11 mouse cellular contexts compared by ENCODE assay signal in the genomic region with DNA sequence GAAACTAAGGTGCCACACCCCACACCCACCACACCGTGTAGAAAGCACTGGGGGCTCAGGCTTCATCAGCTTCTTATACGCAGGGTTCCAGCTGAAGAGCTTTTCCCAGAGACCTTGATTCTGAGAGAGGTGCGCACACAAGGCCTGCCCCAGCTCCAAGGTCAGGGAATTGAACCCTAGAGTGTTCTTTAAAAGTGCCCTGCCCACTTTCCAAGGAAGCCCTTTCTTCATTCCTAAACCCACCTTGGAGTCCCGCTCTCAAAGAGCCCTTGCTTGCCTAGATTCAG. TPM values are rescaled to one million over a fixed set of nuclear protein-coding genes. Genes with fewer than 3 reads are reported as not detected.
DNase-seq lines count a peak whose midpoint lies in the region; ATAC-seq and TF ChIP-seq lines count a peak whose summit lies in the region.
"Had no signal": no experiment of that assay in that cellular context is flagged by ENCODE, and none has a peak within 500 bp of the region (broad histone marks: within the 10 kb centered on the region; RNA-seq: fewer than 3 reads in every experiment).

No protein-coding gene starts in this region.

- H3K9ac ChIP-seq in heart, embryonic 11.5 days (ENCODE audit: low read depth, low read length): peak overlapping the region; percentile 66
- peak overlapping the region; percentile 9; the same call in 1 of the 2 replicates for H3K9ac ChIP-seq in midbrain, embryonic 11.5 days (ENCODE audit: low read length)
- no peak overlapping the region for H3K9ac ChIP-seq in midbrain, postnatal 0 days (replicated peaks; ENCODE audit: low read length, poor library complexity, severe bottlenecking)
- H3K9ac ChIP-seq: liver, embryonic 14.5 days had no signal

- no peaks in the 10 kb centered on the region for H3K27me3 ChIP-seq in heart, embryonic 11.5 days (ENCODE audit: control insufficient read depth, insufficient read depth, low read length)
- H3K27me3 ChIP-seq in midbrain, embryonic 11.5 days (ENCODE audit: control insufficient read depth, insufficient read depth, low read length): no peaks in the 10 kb centered on the region
- no peaks in the 10 kb centered on the region for H3K27me3 ChIP-seq in midbrain, postnatal 0 days (ENCODE audit: insufficient read depth, low read length)
- H3K27me3 ChIP-seq in limb, embryonic 10.5 days (ENCODE audit: low read depth, poor library complexity, severe bottlenecking): no peaks in the 10 kb centered on the region

- peaks cover 36% of the 10 kb centered on the region for H3K4me1 ChIP-seq in heart, embryonic 11.5 days (ENCODE audit: control insufficient read depth, insufficient read depth, low read length)
- H3K4me1 ChIP-seq in midbrain, embryonic 11.5 days (ENCODE audit: control insufficient read depth, insufficient read depth, low read length): peaks cover 33% of the 10 kb centered on the region
- no peaks in the 10 kb centered on the region for H3K4me1 ChIP-seq in midbrain, postnatal 0 days (ENCODE audit: insufficient read depth, low read length)
- H3K4me1 ChIP-seq in limb, embryonic 10.5 days: peaks cover 58% of the 10 kb centered on the region

- no peaks in the 10 kb centered on the region for H3K36me3 ChIP-seq in heart, embryonic 11.5 days (ENCODE audit: control insufficient read depth, insufficient read depth, low read length)
- H3K36me3 ChIP-seq in midbrain, embryonic 11.5 days (ENCODE audit: control insufficient read depth, insufficient read depth, low read length): no peaks in the 10 kb centered on the region
- no peaks in the 10 kb centered on the region for H3K36me3 ChIP-seq in midbrain, postnatal 0 days (ENCODE audit: insufficient read depth, low read length)
- H3K36me3 ChIP-seq in limb, embryonic 10.5 days: no peaks in the 10 kb centered on the region

- 44% methylated on average over 4 of the region's 4 CpGs for WGBS in heart, embryonic 11.5 days (ENCODE audit: insufficient replicate concordance)
- WGBS in midbrain, embryonic 11.5 days: 27% methylated on average over 4 of the region's 4 CpGs
- WGBS in midbrain, postnatal 0 days: 62% methylated on average over 4 of the region's 4 CpGs
- 46% methylated on average over 4 of the region's 4 CpGs for WGBS in limb, embryonic 10.5 days

- H3K4me3 ChIP-seq in heart, embryonic 11.5 days (ENCODE audit: low read depth, low read length): no peak overlapping the region
- H3K4me3 ChIP-seq in midbrain, embryonic 11.5 days (ENCODE audit: low read depth, low read length): no peak overlapping the region
- no peak overlapping the region for H3K4me3 ChIP-seq in midbrain, postnatal 0 days (ENCODE audit: low read depth, low read length)
- H3K4me3 ChIP-seq in limb, embryonic 10.5 days: peak overlapping the region; percentile 30; the same call in 1 of the 2 replicates
- H3K4me3 ChIP-seq: erythroblast, embryonic 14.5 days had no signal

- no peak for DNase-seq in heart, adult 18-20 months
- DNase-seq in midbrain, embryonic 11.5 days (ENCODE audit: low spot score, missing footprints): peak; percentile 90
- no peak for DNase-seq in midbrain, postnatal 0 days (ENCODE audit: low spot score)
- DNase-seq in limb, embryonic 10.5 days (ENCODE audit: low spot score): no peak
- no peak for DNase-seq in layer of hippocampus, postnatal 36 days
- DNase-seq in cerebellum, adult 9-10 months: no peak
- DNase-seq: adrenal gland, postnatal 14 days had no signal

- no peak for ATAC-seq in heart, embryonic 11.5 days (replicated peaks; ENCODE audit: insufficient number of reproducible peaks, low FRiP score, low TSS enrichment)
- ATAC-seq in midbrain, embryonic 11.5 days (ENCODE audit: low FRiP score): 0 out of 2 replicates have a peak, but pooled peaks have one; percentile 8
- ATAC-seq in midbrain, postnatal 0 days (ENCODE audit: low FRiP score): no peak
- ATAC-seq in activated CD4-positive, CD25-positive, alpha-beta regulatory T cell, adult 4 months: no peak

- H3K27ac ChIP-seq in heart, embryonic 11.5 days (ENCODE audit: low read depth, low read length): peak overlapping the region; percentile 95
- H3K27ac ChIP-seq in midbrain, embryonic 11.5 days (ENCODE audit: low read depth, low read length): peak overlapping the region; percentile 77
- no peak overlapping the region for H3K27ac ChIP-seq in midbrain, postnatal 0 days (ENCODE audit: low read depth, low read length)
- H3K27ac ChIP-seq in limb, embryonic 10.5 days: peak overlapping the region; percentile 93
- H3K27ac ChIP-seq: liver, embryonic 14.5 days had no signal

- TF ChIP-seq CTCF in midbrain, postnatal 0 days (IDR thresholded peaks at IDR 0.05): no peak

- peak overlapping the region; percentile 46 for H3K4me2 ChIP-seq in heart, embryonic 11.5 days
- H3K4me2 ChIP-seq in midbrain, embryonic 11.5 days: peak overlapping the region; percentile 3; the same call in 1 of the 2 replicates
- H3K4me2 ChIP-seq in midbrain, postnatal 0 days (ENCODE audit: low read depth, low read length, poor library complexity, severe bottlenecking): no peak overlapping the region

- no peaks in the 10 kb centered on the region; the same call in none of the 2 replicates for H3K9me3 ChIP-seq in heart, embryonic 11.5 days (replicated peaks; ENCODE audit: control insufficient read depth, low read length)
- H3K9me3 ChIP-seq in midbrain, embryonic 11.5 days (ENCODE audit: control insufficient read depth, low read length): peaks cover 3% of the 10 kb centered on the region; the same call in 1 of the 2 replicates
- no peaks in the 10 kb centered on the region for H3K9me3 ChIP-seq in midbrain, postnatal 0 days (ENCODE audit: low read length)
- 0 out of 2 replicates have a peak, but pooled peaks cover 5% of the 10 kb centered on the region for H3K9me3 ChIP-seq in limb, embryonic 10.5 days (replicated peaks)

RNA-seq across cellular contexts. Expression of a gene that starts 44.4 kb away (rescaled TPM):
- polyA plus RNA-seq in heart, embryonic 11.5 days (2014; fragmentation: Nextera tagmentation; extraction: Ambion mirVana): 1.2 and 1.6 TPM in 2 replicates
- under 1 TPM; 0.49 to 0.74 TPM for total RNA-seq in heart, adult 18-20 months (2021)
- polyA plus RNA-seq in midbrain, embryonic 11.5 days (2014; fragmentation: Nextera tagmentation; extraction: Ambion mirVana): 1.5 and 2.5 TPM in 2 replicates
- 2.4 TPM in 1 of 2 replicates, not detected in the other for total RNA-seq in midbrain, postnatal 0 days (2014; rRNA removed)
- polyA plus RNA-seq in midbrain, postnatal 0 days (2015; fragmentation: Nextera tagmentation; extraction: Ambion mirVana): 1.2 and 1.5 TPM in 2 replicates
- polyA plus RNA-seq in limb, embryonic 10.5 days (2016; fragmentation: Nextera tagmentation; extraction: Ambion mirVana): 2.1 and 4.0 TPM in 2 replicates
- polyA plus RNA-seq in activated CD4-positive, CD25-positive, alpha-beta regulatory T cell, adult 4 months (2017; shearing (Covaris generic)): under 1 TPM; 0.73 to 0.76 TPM
- total RNA-seq in layer of hippocampus, postnatal 36 days (2021): 1 to 10 TPM; 4.8 to 5.6 TPM
- polyA plus RNA-seq: erythroblast, embryonic 14.5 days; liver, embryonic 14.5 days had no signal

RNA-seq across cellular contexts. Expression of a gene that starts 48.6 kb away (rescaled TPM):
- polyA plus RNA-seq in heart, embryonic 11.5 days (2014; fragmentation: Nextera tagmentation; extraction: Ambion mirVana): 82.6 and 87.5 TPM in 2 replicates
- total RNA-seq in heart, adult 18-20 months (2021): 10 to 100 TPM; 22.6 to 29.2 TPM
- polyA plus RNA-seq in midbrain, embryonic 11.5 days (2014; fragmentation: Nextera tagmentation; extraction: Ambion mirVana): 98.7 and 107 TPM in 2 replicates
- total RNA-seq in midbrain, postnatal 0 days (2014; rRNA removed): 62.2 and 74.1 TPM in 2 replicates
- 90.3 and 104 TPM in 2 replicates for polyA plus RNA-seq in midbrain, postnatal 0 days (2015; fragmentation: Nextera tagmentation; extraction: Ambion mirVana)
- polyA plus RNA-seq in limb, embryonic 10.5 days (2016; fragmentation: Nextera tagmentation; extraction: Ambion mirVana): 138 and 141 TPM in 2 replicates
- 10 to 100 TPM; 28.2 to 38.9 TPM for polyA plus RNA-seq in activated CD4-positive, CD25-positive, alpha-beta regulatory T cell, adult 4 months (2017; shearing (Covaris generic))
- 10 to 100 TPM; 31.3 to 37.4 TPM for total RNA-seq in layer of hippocampus, postnatal 36 days (2021)
